Mouse (Mus musculus): ENCODE results near the gene Ndufa12. TPM values are rescaled to one million over a fixed set of nuclear protein-coding genes. Genes with fewer than 3 reads are reported as not detected.

The Ndufa12 gene
- total and polyA plus RNA-seq, 3 experiments = 137 to 276 TPM; not detected in 1

GRCm38 (mm10) chr10:94265656-94266542 is 67.4 kb downstream of the Ndufa12 start (continued):
- TF ChIP-seq MXI1 (IDR thresholded peaks at IDR 0.05; ENCODE audit: low read depth, low read length) = no peak

Other genes with a start within 250 kb of the Ndufa12 start
- 9.5 and 12.6 TPM in 2 replicates for gene Vezt, start 162.9 kb upstream of the Ndufa12 start, total RNA-seq (2012; rRNA removed)
- 10 to 100 TPM in 1 of 2 experiments, not detected in 1; 13.5 TPM for gene Vezt, start 162.9 kb upstream of the Ndufa12 start, polyA plus RNA-seq (2012; ENCODE audit: insufficient read depth in 1 of 2, insufficient read length in 2 of 2, low read depth in 1 of 2, low replicate concordance in 2 of 2, missing spikeins in 1 of 2)
- gene Fgd6, start 162.7 kb upstream of the Ndufa12 start, total RNA-seq (2012; rRNA removed) = 1.2 and 1.4 TPM in 2 replicates
- 1 to 10 TPM in 1 of 2 experiments, not detected in 1; 2.8 TPM for gene Fgd6, start 162.7 kb upstream of the Ndufa12 start, polyA plus RNA-seq (2012; ENCODE audit: insufficient read depth in 1 of 2, insufficient read length in 2 of 2, low read depth in 1 of 2, low replicate concordance in 2 of 2, missing spikeins in 1 of 2)
- 3.3 and 3.6 TPM in 2 replicates for gene Nr2c1, start 50.7 kb upstream of the Ndufa12 start, total RNA-seq (2012; rRNA removed)
- gene Nr2c1, start 50.7 kb upstream of the Ndufa12 start, polyA plus RNA-seq (2012; ENCODE audit: insufficient read depth in 1 of 2, insufficient read length in 2 of 2, low read depth in 1 of 2, low replicate concordance in 2 of 2, missing spikeins in 1 of 2) = 1 to 10 TPM in 1 of 2 experiments, not detected in 1; 5.7 TPM
- not detected in 2 replicates for gene Gm4792, start 100.0 kb downstream of the Ndufa12 start, total RNA-seq (2012; rRNA removed)
- gene Gm4792, start 100.0 kb downstream of the Ndufa12 start, polyA plus RNA-seq (2012; ENCODE audit: insufficient read depth in 1 of 2, insufficient read length in 2 of 2, low read depth in 1 of 2, low replicate concordance in 2 of 2, missing spikeins in 1 of 2) = not detected
- 2.6 TPM in 2 replicates for gene Tmcc3, start 113.2 kb downstream of the Ndufa12 start, total RNA-seq (2012; rRNA removed)
- 1 to 10 TPM in 1 of 2 experiments, not detected in 1; 1.3 TPM for gene Tmcc3, start 113.2 kb downstream of the Ndufa12 start, polyA plus RNA-seq (2012; ENCODE audit: insufficient read depth in 1 of 2, insufficient read length in 2 of 2, low read depth in 1 of 2, low replicate concordance in 2 of 2, missing spikeins in 1 of 2)

Data from MEL (cell line).